Mouse (Mus musculus) bone marrow, adult 2 months (tissue): ENCODE measurements around the gene Usb1. TPM values are rescaled to one million over a fixed set of nuclear protein-coding genes. Genes with fewer than 3 reads are reported as not detected.

Source experiments
- H3K27ac ChIP-seq: fragments of 200-500 bp; 2 replicates; pipeline ENCODE4 v1.5.1; 2012; ENCODE audit warnings: low read depth, mild to moderate bottlenecking, control low read depth, inconsistent platforms, low read length; ENCODE audit not compliant: control insufficient read depth, poor library complexity, insufficient read depth
- H3K4me1 ChIP-seq: fragments of 200-500 bp; 2 replicates; pipeline ENCODE4 v1.6.1; 2011; ENCODE audit warnings: low read length; ENCODE audit not compliant: control insufficient read depth, insufficient read depth
- H3K4me3 ChIP-seq: fragments of 200-500 bp; replicated peaks from 2 replicates; pipeline ENCODE3; 2011; ENCODE audit warnings: mild to moderate bottlenecking, low read depth, low read length, control low read depth; ENCODE audit not compliant: control insufficient read depth
- CTCF ChIP-seq: fragments of 200-500 bp; IDR thresholded peaks from 2 replicates; pipeline ENCODE4 v1.5.1; 2011; ENCODE audit warnings: low read length, control low read depth; ENCODE audit not compliant: control insufficient read depth, insufficient read depth
- POLR2A ChIP-seq: fragments of 200-500 bp; IDR thresholded peaks from 2 replicates; pipeline ENCODE4 v1.6.1; 2011; ENCODE audit warnings: low read depth, mild to moderate bottlenecking, control low read depth, low read length, borderline replicate concordance; ENCODE audit not compliant: control insufficient read depth
- WGBS: fragments of 180-500 bp; shearing (Covaris S2); methylation state at CpG from one replicate; pipeline ENCODE4 v1.1.7; 2018; 5-methylcytosine and 5-hydroxymethylcytosine counted together
- polyA plus RNA-seq: library from polyadenylated mRNA; stranded (reverse); fragments of >200 nt; gene quantifications from 2 replicates; pipeline ENCODE4 v1.2.4, GENCODE M21; 2011; ENCODE audit warnings: low replicate concordance; ENCODE audit not compliant: missing spikeins, insufficient read depth, insufficient read length

Gene Usb1
- polyA plus RNA-seq: 4.8 and 20.2 TPM in 2 replicates

DNA sequence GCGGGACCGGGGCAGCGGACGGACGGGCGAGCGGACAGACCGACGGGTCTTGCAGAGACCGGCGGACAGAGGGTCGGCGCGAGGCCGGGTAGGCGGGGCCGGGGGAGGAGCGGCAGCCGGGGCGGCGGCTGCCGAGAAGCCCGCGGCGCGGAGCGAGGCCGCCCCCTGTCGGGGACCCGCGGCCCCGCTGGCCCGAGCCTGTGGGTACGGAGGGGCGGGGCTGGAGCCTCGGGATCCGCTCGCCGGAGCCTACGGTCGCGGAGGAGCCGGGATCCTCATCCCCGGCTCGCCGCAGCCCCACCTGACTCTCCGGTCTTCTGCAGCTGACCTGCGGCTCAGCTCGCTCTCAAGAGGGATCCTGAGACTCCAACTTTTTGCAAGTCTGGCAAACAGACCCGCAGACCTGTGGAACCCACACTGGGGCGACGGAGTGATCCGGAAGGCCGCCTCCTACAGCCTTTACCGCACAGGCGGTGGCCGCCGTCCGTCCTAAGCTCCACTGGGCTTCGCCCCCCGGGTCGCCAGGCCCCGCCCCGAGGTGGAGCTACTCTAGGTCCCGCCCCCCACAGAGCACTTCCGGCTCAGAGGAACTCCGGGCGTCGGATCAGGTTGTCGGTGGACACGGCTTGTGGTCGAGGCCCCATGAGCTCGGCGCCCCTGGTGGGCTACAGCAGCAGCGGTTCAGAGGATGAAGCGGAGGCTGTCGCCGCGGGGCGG lies at the start of gene Usb1, which contains the start of gene Zfp319:
TSS of gene Usb1 (plus strand) at position 565 of the 717 bp plus-strand sequence.
TSS of gene Zfp319 (minus strand) at position 231 of the 717 bp plus-strand sequence.
- Histone ChIP-seq H3K27ac (peak within 1 kb of the TSS; percentile 100), H3K4me3 (peak within 1 kb of the TSS; percentile 99), H3K4me1 (no peaks in the 10 kb centered on the region; the same call in 1 of the 2 replicates)
- 2% methylated on average over 80 of the region's 80 CpGs for WGBS
- TF ChIP-seq POLR2A: peak; percentile 71; the same call in 1 of the 2 replicates
- TF ChIP-seq CTCF: peak; percentile 51; the same call in 1 of the 2 replicates

- 23% methylated on average over 6 of the region's 6 CpGs for whole genome bisulfite sequencing
- Histone ChIP-seq H3K4me3 (no peak overlapping the region), H3K27ac (no peak overlapping the region), H3K4me1 (peaks cover 1% of the 10 kb centered on the region; the same call in 1 of the 2 replicates)
- no peak for TF ChIP-seq CTCF
- TF ChIP-seq POLR2A: no peak
Observed at GRCm38 (mm10) chr8:95289066-95289650, 42.9 kb upstream of the Usb1 start.

- TF ChIP-seq CTCF: no peak
- no peak for TF ChIP-seq POLR2A
Observed at GRCm38 (mm10) chr8:95293172-95293571, 38.9 kb upstream of the Usb1 start.

GRCm38 (mm10) chr8:95293891-95294290 lies 38.2 kb upstream of the Usb1 start:
- no peaks in the 10 kb centered on the region; the same call in 1 of the 2 replicates for H3K4me1 ChIP-seq
- WGBS: 16% methylated on average over 7 of the region's 7 CpGs
- TF ChIP-seq CTCF (no peak), POLR2A (no peak)
- H3K27ac ChIP-seq: no peak overlapping the region
- peak overlapping the region; percentile 26 for H3K4me3 ChIP-seq

More at GRCm38 (mm10) chr8:95293172-95293571, 38.9 kb upstream of the Usb1 start:
- Histone ChIP-seq H3K4me1 (peaks cover 1% of the 10 kb centered on the region; the same call in 1 of the 2 replicates), H3K27ac (no peak overlapping the region), H3K4me3 (peak overlapping the region; percentile 71)
- 7% methylated on average over 11 of the region's 11 CpGs for WGBS

DNA sequence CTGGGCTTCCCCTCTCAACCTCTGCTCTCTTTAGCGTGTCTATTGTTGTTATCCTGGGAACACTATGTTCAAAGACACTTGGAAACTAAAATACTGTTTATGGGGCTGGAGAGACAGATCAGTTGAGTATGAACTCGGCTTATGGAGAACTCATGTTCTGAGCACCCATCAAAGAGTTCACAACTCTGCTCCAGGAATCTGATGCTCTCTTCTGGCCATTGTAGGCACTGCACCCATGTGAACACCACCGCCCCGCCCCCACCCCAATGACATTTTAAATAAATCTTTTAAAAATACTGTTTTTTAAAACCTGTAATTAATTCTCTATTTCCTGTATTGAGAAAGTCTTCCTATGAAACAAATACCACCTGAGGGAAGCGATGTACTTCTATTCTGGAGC lies 29.7 kb upstream of the Usb1 start:
- WGBS: 8% methylated on average over 5 of the region's 5 CpGs
- Histone ChIP-seq H3K27ac (no peak overlapping the region), H3K4me3 (no peak overlapping the region), H3K4me1 (no peaks in the 10 kb centered on the region)
- TF ChIP-seq POLR2A: no peak
- peak; percentile 34; the same call in 1 of the 2 replicates for TF ChIP-seq CTCF

- Histone ChIP-seq H3K4me1 (no peaks in the 10 kb centered on the region; the same call in 1 of the 2 replicates), H3K27ac (no peak overlapping the region), H3K4me3 (no peak overlapping the region)
- TF ChIP-seq POLR2A (no peak), CTCF (no peak)
- WGBS: 72% methylated on average over 4 of the region's 4 CpGs
Observed at GRCm38 (mm10) chr8:95305526-95305925, 26.6 kb upstream of the Usb1 start.

- WGBS: 66% methylated on average over 6 of the region's 6 CpGs
- no peak within 1 kb of the TSS for H3K4me3 ChIP-seq
- TF ChIP-seq CTCF (no peak), POLR2A (no peak)
- H3K27ac ChIP-seq: no peak within 1 kb of the TSS
- no peaks in the 10 kb centered on the region; the same call in 1 of the 2 replicates for H3K4me1 ChIP-seq
Observed at GRCm38 (mm10) chr8:95306431-95306830, 25.7 kb upstream of the Usb1 start, which contains the start of gene Cngb1. Gene Cngb1 (minus strand): TSS chr8:95306585.
